Mouse (Mus musculus): ENCODE measurements around the gene Zmynd10. TPM values are rescaled to one million over a fixed set of nuclear protein-coding genes. Genes with fewer than 3 reads are reported as not detected.
A peak's percentile ranks its signal among the peaks of the same experiment; 100 is the strongest.
"Not testable (repeated sequence)": the region's sequence is repeated elsewhere in the genome, so short reads cannot be mapped to it uniquely, and the experiment has no call there.

The Zmynd10 gene
- total RNA-seq, 2 experiments from 2014 or later = 0.18 TPM; not detected in 1

DNA sequence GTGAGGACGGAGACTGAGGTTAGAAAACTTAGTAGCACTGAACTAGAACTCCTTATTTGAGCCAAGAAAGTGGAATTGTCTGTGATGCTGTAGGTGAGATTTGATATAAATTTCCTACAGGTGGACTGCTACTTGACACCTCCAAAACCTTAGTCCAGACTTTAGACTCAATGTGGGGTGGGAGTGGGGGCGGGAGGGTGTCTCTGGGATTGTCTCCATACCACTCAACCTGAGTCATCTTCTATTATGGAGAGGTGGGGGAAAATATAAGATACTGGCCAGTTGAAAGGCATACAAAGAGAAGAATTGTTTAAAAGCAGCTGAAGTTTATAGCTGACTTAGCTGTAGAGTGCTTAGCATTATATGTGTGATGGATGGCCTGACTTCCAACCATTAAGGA is 8.6 kb downstream of the Zmynd10 start:
- no peak for DNase-seq

DNA sequence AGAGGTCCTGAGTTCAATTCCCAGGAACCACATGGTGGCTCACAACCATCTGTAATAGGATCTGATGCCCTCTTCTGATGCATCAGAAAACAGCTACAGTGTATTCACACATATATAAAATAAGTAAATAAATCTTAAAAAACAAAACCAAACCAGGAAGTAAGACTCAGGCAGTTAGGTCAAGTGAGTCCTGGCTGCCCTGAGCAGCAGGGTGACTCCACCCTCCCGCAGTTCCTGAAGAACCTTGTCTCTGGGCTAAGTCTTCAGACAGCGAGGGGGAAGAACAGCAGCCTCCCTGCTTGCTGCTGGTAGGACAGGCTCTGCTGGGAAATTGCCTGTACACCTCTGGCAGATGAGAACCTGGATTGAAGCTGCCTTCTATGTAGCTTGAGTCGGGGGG is 9.2 kb downstream of the Zmynd10 start:
- no peak for DNase-seq

- DNase-seq = peak; percentile 87
Observed at GRCm38 (mm10) chr9:107563029-107563581, 16.0 kb downstream of the Zmynd10 start, which contains the start of gene Tusc2. Gene Tusc2 (plus strand): TSS chr9:107563255.

- DNase-seq = not testable (repeated sequence)
Observed at GRCm38 (mm10) chr9:107565556-107565955, 18.5 kb downstream of the Zmynd10 start.

GRCm38 (mm10) chr9:107566041-107566709 is 19.1 kb downstream of the Zmynd10 start:
- peak; percentile 86 for DNase-seq

- no peak for DNase-seq
Observed at GRCm38 (mm10) chr9:107566855-107567254, 19.8 kb downstream of the Zmynd10 start.

DNA sequence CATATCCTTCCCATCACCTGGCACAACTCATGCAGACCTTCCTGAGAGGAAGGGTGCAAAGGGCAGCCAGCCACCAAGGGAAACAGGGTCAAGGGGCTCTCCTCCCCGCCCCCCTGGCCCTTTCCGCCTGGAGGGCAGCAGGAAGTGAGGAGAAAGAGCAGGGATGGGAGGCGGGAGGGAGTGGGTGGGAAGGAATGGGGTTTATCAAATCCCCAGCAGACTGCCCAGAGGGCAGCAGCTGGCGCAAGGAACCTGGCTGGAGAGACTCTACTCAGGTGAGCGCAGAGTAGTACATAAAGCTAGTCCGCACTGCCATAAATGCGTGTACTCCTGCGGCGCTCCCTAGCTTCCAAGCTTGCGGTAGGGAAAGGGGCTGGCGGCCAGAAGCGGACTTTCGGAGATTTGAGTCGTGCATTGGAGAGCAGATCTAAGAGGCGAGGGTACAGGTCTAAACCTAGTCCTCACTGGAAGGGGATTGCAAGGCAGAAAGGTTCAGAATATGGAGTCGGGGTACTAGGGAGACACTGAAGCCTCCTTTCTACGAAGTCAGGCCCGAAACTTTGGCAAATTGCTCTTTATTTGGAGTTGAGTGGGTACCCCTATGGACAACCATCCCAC is 20.7 kb downstream of the Zmynd10 start, which contains the start of gene Hyal2:
Gene Hyal2, plus strand, starts transcription at position 244 of the 618 bp plus-strand sequence.
- no peak for DNase-seq

DNA sequence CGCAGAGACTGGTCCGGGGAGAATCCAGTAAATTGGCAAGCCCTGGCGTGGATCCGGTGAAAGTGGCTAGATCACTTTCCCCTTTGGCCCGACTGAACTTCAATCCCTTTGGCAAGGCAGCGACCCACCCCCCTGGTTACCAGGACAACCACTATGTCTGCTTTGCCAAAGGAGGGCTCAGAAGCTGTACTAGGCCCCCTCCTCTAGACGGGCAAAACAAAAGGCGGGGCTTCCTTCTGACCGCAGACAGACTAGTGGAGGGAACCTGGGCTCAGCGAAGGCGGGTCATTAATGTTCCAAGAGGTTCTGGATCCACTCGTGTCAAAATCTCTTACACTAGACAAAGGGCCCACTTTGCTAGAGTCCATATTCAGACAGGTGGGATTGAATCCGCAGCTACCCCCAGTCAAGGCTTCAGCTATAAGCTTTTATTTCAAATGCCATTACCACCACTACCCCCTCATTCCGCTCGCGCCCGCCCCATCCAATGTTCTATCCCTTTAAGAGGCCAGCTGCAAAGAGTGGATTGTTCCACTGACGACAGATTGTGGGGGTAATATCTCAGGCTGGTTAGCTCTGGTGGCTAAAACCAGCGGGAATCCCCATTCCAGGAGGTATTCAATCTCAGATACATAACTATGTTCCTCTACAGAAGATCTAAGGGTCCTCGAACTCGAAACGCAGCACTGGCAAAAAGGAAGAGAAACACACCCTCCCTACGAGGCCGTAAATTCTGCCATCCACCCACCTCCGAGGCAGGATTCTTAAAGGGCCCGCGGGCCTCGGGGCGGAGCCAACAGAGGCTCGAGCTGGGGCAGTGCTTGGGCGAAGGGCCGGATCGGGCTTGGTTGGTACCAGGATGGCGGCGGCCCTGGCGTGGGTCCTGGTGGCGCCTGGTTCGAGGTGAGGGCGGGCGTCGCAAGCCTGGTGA is 21.5 kb downstream of the Zmynd10 start:
- DNase-seq = peak; percentile 80

- DNase-seq = peak; percentile 37
Observed at GRCm38 (mm10) chr9:107569270-107569669, 22.2 kb downstream of the Zmynd10 start.

DNA sequence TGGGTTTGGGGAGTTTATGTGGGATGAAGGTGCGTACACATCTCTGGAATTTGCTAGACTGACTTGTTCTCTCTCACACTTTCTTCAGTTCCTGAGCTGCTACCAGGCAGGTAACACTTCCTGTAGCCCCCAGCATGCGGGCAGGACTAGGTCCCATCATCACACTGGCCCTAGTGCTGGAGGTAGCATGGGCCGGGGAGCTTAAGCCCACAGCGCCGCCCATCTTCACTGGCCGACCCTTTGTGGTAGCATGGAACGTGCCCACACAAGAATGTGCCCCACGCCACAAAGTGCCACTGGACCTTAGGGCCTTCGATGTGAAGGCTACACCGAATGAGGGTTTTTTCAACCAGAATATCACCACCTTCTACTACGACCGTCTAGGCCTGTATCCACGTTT is 22.9 kb downstream of the Zmynd10 start:
- DNase-seq = no peak

DNA sequence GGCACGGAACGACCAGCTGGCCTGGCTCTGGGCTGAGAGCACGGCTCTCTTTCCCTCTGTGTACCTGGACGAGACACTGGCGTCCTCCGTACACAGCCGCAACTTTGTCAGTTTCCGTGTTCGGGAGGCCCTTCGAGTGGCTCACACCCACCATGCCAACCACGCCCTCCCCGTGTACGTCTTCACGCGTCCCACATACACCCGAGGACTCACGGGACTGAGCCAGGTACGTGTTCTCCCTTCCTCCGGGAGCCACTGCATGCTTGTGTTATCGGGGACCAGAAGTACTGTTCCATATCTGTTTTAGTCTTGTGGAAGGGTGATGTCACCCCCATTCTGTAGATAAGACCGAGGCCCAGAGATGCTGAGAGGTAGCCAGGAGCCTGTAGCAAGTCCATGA is 23.7 kb downstream of the Zmynd10 start:
- no peak for DNase-seq

DNA sequence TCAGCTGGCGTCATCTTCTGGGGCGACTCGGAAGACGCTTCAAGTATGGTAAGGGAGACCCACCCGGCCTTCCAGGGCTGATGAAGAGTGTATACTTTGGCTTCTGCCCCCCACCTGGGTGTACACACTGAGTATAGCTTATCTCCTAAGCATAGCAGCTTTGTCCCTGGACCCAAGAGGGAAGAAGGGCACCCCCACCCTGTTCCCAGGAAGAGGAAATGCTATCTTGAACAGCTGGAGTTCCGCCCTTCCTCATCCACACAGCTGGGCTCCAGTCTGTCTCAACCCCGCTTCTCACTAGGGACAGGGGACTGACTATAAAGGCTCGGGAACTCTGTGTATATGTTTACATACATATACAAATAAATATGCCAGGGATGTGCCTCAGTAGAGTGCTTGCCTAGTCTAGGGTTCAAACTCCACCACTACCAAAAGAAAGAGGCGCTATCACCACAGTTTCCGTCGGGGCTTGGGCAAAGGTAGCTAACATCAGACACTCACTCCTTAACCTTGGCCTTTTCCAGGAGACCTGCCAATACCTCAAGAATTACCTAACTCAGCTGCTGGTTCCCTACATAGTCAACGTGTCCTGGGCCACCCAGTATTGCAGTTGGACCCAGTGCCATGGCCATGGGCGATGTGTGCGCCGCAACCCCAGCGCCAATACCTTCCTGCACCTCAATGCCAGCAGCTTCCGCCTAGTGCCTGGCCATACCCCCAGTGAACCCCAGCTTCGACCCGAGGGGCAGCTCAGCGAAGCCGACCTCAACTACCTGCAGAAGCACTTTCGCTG is 24.6 kb downstream of the Zmynd10 start:
- DNase-seq = no peak

- no peak for DNase-seq
Observed at GRCm38 (mm10) chr9:107572327-107572662, 25.2 kb downstream of the Zmynd10 start.

DNA sequence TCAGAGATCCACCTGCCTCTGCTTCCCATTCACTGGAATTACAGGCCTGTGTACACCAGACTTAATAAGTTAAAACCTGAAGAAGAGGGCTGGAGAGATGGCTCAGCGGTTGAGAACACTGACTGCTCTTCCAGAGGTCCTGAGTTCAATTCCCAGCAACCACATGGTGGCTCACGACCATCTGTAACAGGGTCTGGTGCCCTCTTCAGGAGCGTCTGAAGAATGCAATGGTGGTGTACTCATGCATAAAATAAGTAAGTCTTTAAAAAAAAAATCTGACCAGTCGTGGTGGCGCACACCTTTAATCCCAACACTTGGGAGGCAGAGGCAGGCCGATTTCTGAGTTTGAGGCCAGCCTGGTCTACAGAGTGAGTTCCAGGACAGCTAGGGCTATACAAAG is 26.7 kb downstream of the Zmynd10 start:
- not testable (repeated sequence) for DNase-seq

DNA sequence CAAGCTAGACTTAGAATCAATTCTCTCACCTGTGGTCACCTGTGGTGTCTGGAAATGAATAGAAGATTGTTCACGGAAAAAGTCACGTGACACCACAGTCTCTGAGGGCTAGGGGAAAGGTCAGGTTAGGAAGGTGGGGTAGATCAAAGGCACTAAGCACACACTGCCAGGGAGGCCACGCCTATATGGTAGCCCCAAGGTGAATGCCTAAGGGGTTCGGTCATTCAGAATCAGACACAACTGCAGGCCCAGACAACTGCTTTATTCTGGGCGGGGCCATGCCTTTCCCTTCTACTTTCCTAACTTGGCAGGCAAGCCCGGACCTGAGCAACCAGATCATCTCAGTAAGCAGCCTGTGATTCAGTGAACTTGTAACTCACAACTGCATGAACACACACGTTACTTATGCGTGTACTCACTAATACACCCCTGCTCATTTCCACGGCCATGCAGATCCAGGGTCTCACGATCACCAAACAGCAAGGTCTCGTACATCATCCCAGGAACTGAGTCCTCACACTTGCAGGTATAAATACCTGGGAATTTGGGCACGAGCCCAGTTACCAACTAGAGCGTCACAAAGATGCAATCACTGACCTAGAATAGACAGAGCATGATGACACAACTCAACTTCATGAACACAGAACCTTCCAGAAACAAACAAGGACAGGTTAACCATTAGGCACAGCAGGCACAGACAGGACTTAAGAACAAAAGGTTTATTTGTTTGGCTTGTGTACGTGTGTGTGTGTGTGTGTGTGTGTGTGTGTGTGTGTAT is 28.7 kb downstream of the Zmynd10 start:
- no peak for DNase-seq

DNA sequence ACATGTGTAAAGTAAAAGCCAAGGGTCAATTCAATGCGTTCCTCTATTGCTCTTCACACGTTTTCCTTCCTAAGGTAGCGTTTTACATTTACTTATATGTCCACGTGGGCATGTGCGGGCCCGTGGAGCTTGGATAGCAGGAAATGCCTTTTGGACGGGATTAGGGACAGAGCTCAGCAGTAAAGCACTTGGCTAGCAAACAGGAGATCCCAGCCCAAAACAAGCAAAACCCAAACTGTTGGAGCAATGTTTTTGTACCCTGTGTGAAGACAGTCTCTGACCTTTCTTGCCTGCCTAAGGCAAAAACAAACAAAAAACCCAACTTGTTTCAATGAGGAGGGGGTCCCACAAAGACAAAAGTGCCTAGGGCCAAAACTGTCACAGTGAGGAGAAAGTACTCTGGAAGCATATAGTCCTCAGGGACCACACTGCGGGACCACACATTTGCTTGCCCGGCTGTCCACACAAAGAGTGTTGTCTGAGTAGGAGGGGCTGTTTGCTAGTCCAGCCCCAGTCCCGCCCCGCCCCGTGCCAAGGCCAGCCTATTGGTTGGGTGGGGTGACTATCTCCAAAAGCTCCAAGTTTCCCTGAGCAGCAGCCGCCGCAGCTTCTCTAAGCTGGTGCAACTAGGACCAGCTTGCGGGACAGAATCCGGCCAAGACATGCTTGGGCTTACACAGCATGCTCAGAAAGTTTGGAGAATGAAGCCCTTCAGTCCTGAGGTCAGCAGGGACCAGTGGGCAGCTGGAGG is 29.4 kb downstream of the Zmynd10 start, which contains the start of gene Hyal1:
Gene Hyal1, plus strand, starts transcription at position 571 of the 751 bp plus-strand sequence.
- DNase-seq = peak; percentile 86

- DNase-seq = no peak
Observed at GRCm38 (mm10) chr9:107577871-107578270, 30.8 kb downstream of the Zmynd10 start.

DNA sequence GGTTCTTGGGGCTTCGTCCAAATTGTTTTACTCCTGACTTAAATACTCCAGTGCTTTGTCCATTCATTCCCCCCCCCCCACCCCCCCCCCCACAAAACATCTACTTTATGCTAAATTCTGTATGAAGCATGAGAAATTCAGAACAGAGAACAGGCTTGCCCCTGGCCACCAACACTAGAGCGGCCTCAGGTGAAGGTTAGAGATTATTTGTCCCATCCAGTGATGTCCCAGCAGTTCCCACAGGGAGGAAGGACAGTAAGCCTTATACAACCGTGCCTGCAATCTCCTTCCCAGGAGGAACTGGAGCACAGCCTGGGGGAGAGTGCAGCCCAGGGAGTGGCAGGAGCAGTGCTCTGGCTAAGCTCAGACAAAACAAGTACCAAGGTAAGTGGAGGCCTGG is 31.5 kb downstream of the Zmynd10 start, which contains the start of gene Naa80:
Gene Naa80, plus strand, starts transcription at position 301 of the 400 bp plus-strand sequence.
- DNase-seq = no peak

GRCm38 (mm10) chr9:107579023-107579900 is 32.2 kb downstream of the Zmynd10 start:
- no peak for DNase-seq

Data from gastrocnemius, postnatal 10 days (tissue).